Mouse (Mus musculus) right cerebral cortex, postnatal 10 days (tissue): ENCODE measurements around the gene Pla2g2d.

Experiments used
- DNase-seq, 2 experiments: peaks; one replicate each; pipeline ENCODE4 v3.0.0; 2021; ENCODE audit warnings: low spot score in 2 of 2

The Pla2g2d gene

GRCm38 (mm10) chr4:138775435-138775834, at the start of gene Pla2g2d:
Gene Pla2g2d, plus strand, starts transcription at chr4:138775735.
- no peak for DNase-seq

- no peak for DNase-seq
Observed at GRCm38 (mm10) chr4:138725751-138726150, 49.8 kb upstream of the Pla2g2d start.

- peak in 1 of 2 experiments; percentile 54 for DNase-seq
Observed at GRCm38 (mm10) chr4:138729018-138729703, 46.4 kb upstream of the Pla2g2d start.

- no peak for DNase-seq
Observed at GRCm38 (mm10) chr4:138734105-138734504, 41.4 kb upstream of the Pla2g2d start.

GRCm38 (mm10) chr4:138734863-138735262, 40.7 kb upstream of the Pla2g2d start:
- DNase-seq = no peak

GRCm38 (mm10) chr4:138737031-138737430, 38.5 kb upstream of the Pla2g2d start, which contains the start of gene Ubxn10:
Gene Ubxn10, minus strand, starts transcription at chr4:138737167.
- DNase-seq = no peak

- DNase-seq = no peak
Observed at GRCm38 (mm10) chr4:138739136-138739851, 36.2 kb upstream of the Pla2g2d start.

- no peak for DNase-seq
Observed at GRCm38 (mm10) chr4:138745884-138746283, 29.7 kb upstream of the Pla2g2d start.

- no peak for DNase-seq
Observed at GRCm38 (mm10) chr4:138746866-138747265, 28.7 kb upstream of the Pla2g2d start.

- peak; percentile 60 to 72 for DNase-seq
Observed at GRCm38 (mm10) chr4:138747851-138748250, 27.7 kb upstream of the Pla2g2d start.

- DNase-seq = peak; percentile 73 to 78
Observed at GRCm38 (mm10) chr4:138748369-138749072, 27.0 kb upstream of the Pla2g2d start.

GRCm38 (mm10) chr4:138752603-138753002, 22.9 kb upstream of the Pla2g2d start:
- no peak for DNase-seq

- DNase-seq = no peak
Observed at GRCm38 (mm10) chr4:138753608-138754007, 21.9 kb upstream of the Pla2g2d start.

GRCm38 (mm10) chr4:138754432-138754831, 21.1 kb upstream of the Pla2g2d start:
- DNase-seq = no peak

- DNase-seq = no peak
Observed at GRCm38 (mm10) chr4:138755439-138755838, 20.1 kb upstream of the Pla2g2d start.

- DNase-seq = no peak
Observed at GRCm38 (mm10) chr4:138755983-138756382, 19.6 kb upstream of the Pla2g2d start.

GRCm38 (mm10) chr4:138757416-138757815, 18.1 kb upstream of the Pla2g2d start, which contains the start of gene Pla2g2f:
Gene Pla2g2f, minus strand, starts transcription at chr4:138757626.
- no peak for DNase-seq

GRCm38 (mm10) chr4:138762266-138762665, 13.3 kb upstream of the Pla2g2d start:
- DNase-seq = no peak

- no peak for DNase-seq
Observed at GRCm38 (mm10) chr4:138771970-138772369, 3.6 kb upstream of the Pla2g2d start.

GRCm38 (mm10) chr4:138772386-138772785, 3.1 kb upstream of the Pla2g2d start:
- no peak for DNase-seq

- no peak for DNase-seq
Observed at GRCm38 (mm10) chr4:138777417-138778407, 2.2 kb downstream of the Pla2g2d start.
